Mouse (Mus musculus) cerebellum, adult 2 months (tissue): ENCODE data around the gene Prok1.

Experiments used
- CTCF ChIP-seq: fragments of 200-500 bp; IDR thresholded peaks from 2 replicates; pipeline ENCODE4 v1.5.1; 2011; ENCODE audit warnings: low read depth, mild to moderate bottlenecking, control low read depth, low read length, moderate library complexity, borderline replicate concordance; ENCODE audit not compliant: insufficient read depth
- POLR2A ChIP-seq: fragments of 200-500 bp; IDR thresholded peaks from 2 replicates; pipeline ENCODE4 v1.6.1; 2011; ENCODE audit warnings: low read length, control low read depth, borderline replicate concordance; ENCODE audit not compliant: insufficient read depth

DNA sequence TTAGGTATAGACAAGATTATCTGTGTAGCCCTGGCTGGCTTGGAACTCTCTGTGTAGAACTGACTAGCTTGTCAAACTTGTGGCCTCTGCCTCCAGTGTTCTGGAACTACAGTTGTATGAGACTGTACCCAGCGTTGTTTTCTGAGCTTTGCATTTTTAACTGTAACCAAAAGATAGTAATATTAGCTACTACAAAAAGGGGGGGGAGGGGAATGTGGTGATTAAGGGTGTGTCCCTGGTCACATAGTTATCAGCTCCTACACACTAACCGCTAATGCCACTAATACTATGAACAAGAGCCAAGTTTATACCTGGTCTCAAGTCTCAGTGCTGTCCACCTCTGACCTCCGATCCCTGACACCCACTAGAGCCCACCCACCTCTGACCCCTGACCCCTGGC lies 32.9 kb upstream of the Prok1 start:
- no peak for TF ChIP-seq CTCF
- no peak for TF ChIP-seq POLR2A
